Mouse (Mus musculus): ENCODE results near the gene Htr3b. TPM values are rescaled to one million over a fixed set of nuclear protein-coding genes. Genes with fewer than 3 reads are reported as not detected.

Htr3b gene
- polyA plus RNA-seq, 1 experiment from 2014 or later, result 0.20 TPM

DNA sequence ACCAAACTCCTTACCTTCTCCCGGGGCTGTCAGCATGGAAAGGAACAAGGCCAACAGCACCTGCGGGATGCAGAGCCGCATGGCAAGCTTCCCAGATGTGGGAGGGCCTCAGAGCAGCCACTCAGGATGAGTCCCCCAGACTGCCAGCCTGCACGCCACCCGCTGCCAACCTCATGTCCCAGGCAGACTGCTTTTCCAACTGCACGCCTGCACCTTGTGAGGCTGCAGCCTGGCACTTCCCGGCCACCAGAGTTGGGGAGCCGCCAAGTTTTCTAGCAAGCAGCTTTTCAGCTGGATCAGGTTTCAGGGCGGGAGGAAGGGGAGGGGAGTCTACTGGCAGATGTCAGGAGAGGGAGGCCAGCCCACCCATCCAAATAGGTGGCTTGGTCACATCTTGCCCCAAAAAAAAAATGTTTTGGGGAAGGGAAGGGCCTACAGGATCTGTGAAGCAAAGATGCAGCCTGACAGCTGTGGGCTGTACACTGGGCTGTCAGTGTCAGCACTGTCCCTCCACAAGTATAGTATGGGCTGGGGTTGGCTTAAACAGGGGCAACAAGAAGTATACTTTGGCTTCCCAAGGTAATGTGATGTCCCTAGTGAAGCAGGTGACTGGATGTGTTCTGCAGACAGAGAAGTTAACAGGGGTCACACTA is 53.8 kb downstream of the Htr3b start, which contains the start of gene Htr3a:
Htr3a (minus strand) TSS at position 215 of the 653 bp plus-strand sequence.
- ATAC-seq (ENCODE audit: borderline replicate concordance, extremely low read depth, low FRiP score, low TSS enrichment), result peak; percentile 67; the same call in 1 of the 2 replicates
- H3K27ac ChIP-seq, result no peak within 1 kb of the TSS
- H3K4me2 ChIP-seq, result no peak within 1 kb of the TSS
- H3K36me3 ChIP-seq, result no peaks in the 10 kb centered on the region
- no peaks in the 10 kb centered on the region for H3K27me3 ChIP-seq
- H3K9me3 ChIP-seq, result no peaks in the 10 kb centered on the region
- no peak within 1 kb of the TSS for H3K4me3 ChIP-seq
- WGBS, result 1% methylated on average over 9 of the region's 9 CpGs
- H3K9ac ChIP-seq, result no peak within 1 kb of the TSS
- H3K4me1 ChIP-seq, result 0 out of 2 replicates have a peak, but pooled peaks cover 7% of the 10 kb centered on the region

DNA sequence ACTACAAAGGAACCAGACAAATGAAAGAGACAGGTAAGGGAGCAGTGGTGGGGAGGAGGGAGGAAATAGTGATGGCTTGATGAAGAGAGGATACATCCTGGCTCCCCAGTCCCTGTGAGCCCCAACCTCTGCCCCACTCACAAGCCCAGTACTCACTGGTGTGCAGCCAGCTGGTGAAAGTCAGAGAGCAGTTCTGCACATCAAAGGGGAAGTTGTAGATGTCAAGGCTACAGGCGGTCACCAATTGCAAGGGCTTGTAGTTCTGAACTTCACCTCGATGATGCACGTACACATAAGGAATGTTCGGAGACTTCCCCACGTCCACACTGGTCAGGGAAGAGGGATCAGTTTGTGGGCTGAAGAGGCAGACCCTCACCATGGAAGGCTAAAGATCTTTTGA is 60.4 kb downstream of the Htr3b start:
- no peaks in the 10 kb centered on the region for H3K4me1 ChIP-seq
- no peaks in the 10 kb centered on the region for H3K36me3 ChIP-seq
- H3K9me3 ChIP-seq, result no peaks in the 10 kb centered on the region
- H3K4me2 ChIP-seq, result no peak overlapping the region
- ATAC-seq (ENCODE audit: borderline replicate concordance, extremely low read depth, low FRiP score, low TSS enrichment), result no peak
- H3K9ac ChIP-seq, result no peak overlapping the region
- WGBS, result 70% methylated on average over 5 of the region's 5 CpGs
- no peaks in the 10 kb centered on the region for H3K27me3 ChIP-seq
- no peak overlapping the region for H3K4me3 ChIP-seq
- no peak overlapping the region for H3K27ac ChIP-seq

DNA sequence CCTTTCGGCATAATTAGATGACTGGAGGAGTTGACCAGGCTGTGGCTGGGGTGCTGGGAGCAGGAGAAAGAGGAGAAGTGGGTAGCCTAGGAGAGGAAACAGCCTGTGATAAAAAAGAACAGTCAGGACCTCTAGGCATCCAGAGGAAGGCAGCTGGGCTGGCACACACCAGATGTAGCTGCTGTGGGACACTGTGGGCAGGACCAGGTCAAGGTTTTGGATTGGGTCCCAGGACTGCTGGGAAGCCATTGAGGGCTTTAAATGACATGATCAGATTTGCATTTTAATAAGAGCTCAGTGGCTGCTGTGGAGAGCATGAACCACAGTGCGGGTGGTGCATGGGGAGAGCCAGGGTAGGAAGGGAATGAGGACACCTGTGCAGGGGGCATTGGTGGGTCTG is 61.0 kb downstream of the Htr3b start:
- H3K9me3 ChIP-seq, result no peaks in the 10 kb centered on the region
- no peak for ATAC-seq (ENCODE audit: borderline replicate concordance, extremely low read depth, low FRiP score, low TSS enrichment)
- no peak overlapping the region for H3K9ac ChIP-seq
- H3K4me3 ChIP-seq, result no peak overlapping the region
- H3K4me1 ChIP-seq, result no peaks in the 10 kb centered on the region
- H3K4me2 ChIP-seq, result no peak overlapping the region
- H3K36me3 ChIP-seq, result no peaks in the 10 kb centered on the region
- no peaks in the 10 kb centered on the region for H3K27me3 ChIP-seq
- H3K27ac ChIP-seq, result no peak overlapping the region
- WGBS, result 83% methylated on average over 2 of the region's 2 CpGs

DNA sequence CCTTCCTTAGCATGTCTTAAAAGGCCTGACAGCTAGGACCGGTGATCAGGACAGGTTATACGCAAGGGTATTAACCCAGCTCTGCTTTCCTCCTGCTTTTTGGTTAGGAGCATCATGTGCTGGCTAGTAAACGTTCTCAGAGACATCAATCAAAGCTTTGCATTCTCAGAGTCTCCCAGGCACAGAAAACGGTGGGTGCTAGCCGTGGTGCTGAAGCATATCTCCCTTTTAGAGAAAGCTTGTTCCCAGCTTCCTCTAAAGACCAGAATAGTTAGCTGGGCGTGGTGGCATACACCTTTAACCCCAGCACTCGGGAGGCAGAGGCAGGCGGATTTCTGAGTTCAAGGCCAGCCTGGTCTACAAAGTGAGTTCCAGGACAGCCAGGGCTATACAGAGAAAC is 66.2 kb downstream of the Htr3b start:
- no peaks in the 10 kb centered on the region for H3K4me1 ChIP-seq
- no peak overlapping the region for H3K4me3 ChIP-seq
- H3K9ac ChIP-seq, result no peak overlapping the region
- H3K9me3 ChIP-seq, result no peaks in the 10 kb centered on the region
- ATAC-seq (ENCODE audit: borderline replicate concordance, extremely low read depth, low FRiP score, low TSS enrichment), result no peak
- peaks cover 8% of the 10 kb centered on the region; the same call in 1 of the 2 replicates for H3K27me3 ChIP-seq
- no peaks in the 10 kb centered on the region for H3K36me3 ChIP-seq
- no peak overlapping the region for H3K27ac ChIP-seq
- WGBS, result 19% methylated on average over 8 of the region's 8 CpGs
- H3K4me2 ChIP-seq, result no peak overlapping the region

DNA sequence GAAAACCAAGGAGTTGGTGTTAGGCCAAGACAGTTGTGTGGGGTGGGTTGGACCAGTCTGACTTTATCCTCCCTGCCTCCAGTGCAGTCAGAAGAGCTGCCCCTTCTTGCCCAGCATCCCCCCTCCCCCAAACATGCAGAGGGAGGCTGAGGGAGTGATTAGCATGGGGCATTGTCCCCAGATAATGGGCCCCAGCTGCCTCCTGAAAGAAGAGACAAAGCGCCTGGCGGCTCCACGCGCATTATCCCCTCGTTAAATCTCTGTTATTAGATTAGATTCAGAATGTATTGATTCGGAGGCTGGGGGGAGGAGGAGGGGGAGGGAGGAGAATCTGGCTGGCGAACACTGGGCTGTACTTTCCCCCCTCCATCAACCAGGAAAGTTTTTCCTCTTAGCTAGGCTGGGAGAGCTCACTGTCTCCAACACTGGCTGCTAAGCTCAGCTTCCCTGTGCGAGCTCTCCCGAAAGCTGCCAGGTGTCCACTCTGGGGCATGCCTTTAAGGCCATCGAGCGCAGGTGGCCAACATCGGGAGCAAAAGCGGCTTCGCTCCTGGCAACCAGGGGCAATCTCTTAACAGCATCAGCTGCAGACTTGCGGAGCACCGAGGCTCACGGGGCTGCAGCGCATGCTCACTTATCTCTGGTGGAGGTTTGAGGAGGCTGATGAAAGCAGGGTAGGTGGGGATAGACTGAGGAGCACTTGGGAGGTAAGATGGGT is 68.8 kb downstream of the Htr3b start:
- Histone ChIP-seq H3K9me3 (no peaks in the 10 kb centered on the region), H3K27me3 (peaks cover 8% of the 10 kb centered on the region; the same call in 1 of the 2 replicates), H3K9ac (no peak overlapping the region), H3K4me1 (no peaks in the 10 kb centered on the region), H3K4me3 (no peak overlapping the region), H3K27ac (no peak overlapping the region), H3K4me2 (no peak overlapping the region), H3K36me3 (no peaks in the 10 kb centered on the region)
- no peak for ATAC-seq (ENCODE audit: borderline replicate concordance, extremely low read depth, low FRiP score, low TSS enrichment)
- 40% methylated on average over 18 of the region's 18 CpGs for WGBS

DNA sequence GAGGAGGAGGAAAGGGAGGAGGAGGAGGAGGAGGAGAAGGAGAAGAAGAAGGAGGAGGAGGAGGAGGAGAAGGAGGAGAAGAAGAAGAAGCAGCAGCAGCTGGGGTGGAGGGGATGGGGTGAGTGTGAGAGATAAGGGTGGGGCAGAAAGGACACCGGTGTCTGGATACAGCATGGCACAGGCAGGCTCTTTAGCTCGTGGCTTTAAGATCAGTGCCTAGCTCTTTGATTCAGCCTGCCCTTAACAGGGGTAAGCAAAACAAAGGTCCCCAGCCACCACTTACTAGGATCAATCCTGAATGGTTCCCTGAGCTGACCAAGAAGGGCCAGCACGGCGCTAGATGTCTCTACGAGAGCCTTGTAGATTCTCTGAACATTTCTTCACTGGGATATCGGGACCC is 70.0 kb downstream of the Htr3b start:
- 68% methylated on average over 6 of the region's 6 CpGs for WGBS
- H3K4me3 ChIP-seq, result no peak overlapping the region
- no peaks in the 10 kb centered on the region for H3K4me1 ChIP-seq
- no peaks in the 10 kb centered on the region for H3K9me3 ChIP-seq
- peaks cover 8% of the 10 kb centered on the region; the same call in 1 of the 2 replicates for H3K27me3 ChIP-seq
- H3K27ac ChIP-seq, result no peak overlapping the region
- no peak for ATAC-seq (ENCODE audit: borderline replicate concordance, extremely low read depth, low FRiP score, low TSS enrichment)
- no peak overlapping the region for H3K9ac ChIP-seq
- H3K36me3 ChIP-seq, result no peaks in the 10 kb centered on the region
- H3K4me2 ChIP-seq, result no peak overlapping the region

DNA sequence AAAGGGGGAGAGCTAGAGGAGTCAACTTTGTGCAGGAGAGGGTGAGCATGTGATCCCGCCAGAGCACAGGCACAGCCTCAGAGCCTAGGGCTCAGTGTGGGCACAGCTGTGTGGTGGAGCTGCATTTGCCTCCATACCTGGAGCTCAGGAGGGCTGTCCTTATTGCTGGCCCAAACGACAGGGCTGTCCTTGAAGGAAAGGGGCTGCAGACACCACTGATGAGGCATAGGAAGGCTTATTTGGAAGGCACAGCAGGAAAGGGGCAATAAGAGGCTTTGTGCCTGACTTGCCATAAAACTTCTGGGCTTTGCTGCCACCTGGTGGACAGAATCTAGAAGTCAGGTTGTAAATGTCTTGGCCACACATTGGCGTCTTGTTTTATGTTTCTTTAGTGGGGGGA is 70.8 kb downstream of the Htr3b start:
- H3K9ac ChIP-seq, result no peak overlapping the region
- WGBS, result 27% methylated on average over 3 of the region's 3 CpGs
- no peaks in the 10 kb centered on the region for H3K36me3 ChIP-seq
- no peak for ATAC-seq (ENCODE audit: borderline replicate concordance, extremely low read depth, low FRiP score, low TSS enrichment)
- H3K4me2 ChIP-seq, result no peak overlapping the region
- no peak overlapping the region for H3K27ac ChIP-seq
- H3K27me3 ChIP-seq, result peaks cover 8% of the 10 kb centered on the region; the same call in 1 of the 2 replicates
- no peak overlapping the region for H3K4me3 ChIP-seq
- H3K4me1 ChIP-seq, result no peaks in the 10 kb centered on the region
- no peaks in the 10 kb centered on the region for H3K9me3 ChIP-seq

DNA sequence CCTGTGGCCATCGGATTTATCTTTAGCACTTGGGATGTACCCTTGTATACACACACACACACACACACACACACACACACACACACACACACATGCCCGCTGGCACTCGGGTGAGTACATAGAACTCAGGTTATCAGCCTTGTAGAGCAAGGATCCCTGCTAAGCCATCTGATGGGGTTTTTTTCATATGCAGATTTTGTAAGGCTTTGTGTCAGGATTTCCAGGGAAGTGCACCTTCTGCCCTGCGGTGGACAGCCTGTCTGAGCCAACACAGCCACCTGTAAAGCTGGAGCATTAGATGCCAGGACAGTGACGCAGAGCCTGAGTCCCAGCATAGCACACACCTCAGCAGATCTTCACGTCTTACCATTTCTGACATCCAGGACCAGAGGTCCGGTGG is 75.7 kb downstream of the Htr3b start:
- H3K36me3 ChIP-seq, result no peaks in the 10 kb centered on the region
- no peak overlapping the region for H3K9ac ChIP-seq
- H3K4me1 ChIP-seq, result no peaks in the 10 kb centered on the region
- H3K27me3 ChIP-seq, result no peaks in the 10 kb centered on the region
- no peaks in the 10 kb centered on the region for H3K9me3 ChIP-seq
- H3K27ac ChIP-seq, result no peak overlapping the region
- H3K4me3 ChIP-seq, result no peak overlapping the region
- H3K4me2 ChIP-seq, result no peak overlapping the region
- WGBS, result 78% methylated on average over 7 of the region's 7 CpGs
- no peak for ATAC-seq (ENCODE audit: borderline replicate concordance, extremely low read depth, low FRiP score, low TSS enrichment)

Other genes starting within 250 kb of the Htr3b start
- 5.1 and 7.0 TPM in 2 replicates for gene Zbtb16, start 128.8 kb downstream of the Htr3b start, polyA plus RNA-seq (2015; fragmentation: Nextera tagmentation; extraction: Ambion mirVana)
- gene Htr3a, start 53.9 kb downstream of the Htr3b start, polyA plus RNA-seq (2015; fragmentation: Nextera tagmentation; extraction: Ambion mirVana), result 0.74 and 2.1 TPM in 2 replicates
- 29.0 and 32.2 TPM in 2 replicates for gene Usp28, start 20.4 kb upstream of the Htr3b start, polyA plus RNA-seq (2015; fragmentation: Nextera tagmentation; extraction: Ambion mirVana)
- 42.3 and 43.4 TPM in 2 replicates for gene Zw10, start 90.6 kb upstream of the Htr3b start, polyA plus RNA-seq (2015; fragmentation: Nextera tagmentation; extraction: Ambion mirVana)
- 0.67 and 0.81 TPM in 2 replicates for gene Tmprss5, start 116.3 kb upstream of the Htr3b start, polyA plus RNA-seq (2015; fragmentation: Nextera tagmentation; extraction: Ambion mirVana)